Comparison of ENCODE assay signal across 9 mouse cellular contexts in genomic region chr11:43412771-43413451, GRCm38 (mm10). TPM values are rescaled to one million over a fixed set of nuclear protein-coding genes. Genes with fewer than 3 reads are reported as not detected.
DNase-seq lines count a peak whose midpoint lies in the region; ATAC-seq and TF ChIP-seq lines count a peak whose summit lies in the region.
"Had no signal": no experiment of that assay in that cellular context is flagged by ENCODE, and none has a peak within 500 bp of the region (broad histone marks: within the 10 kb centered on the region; RNA-seq: fewer than 3 reads in every experiment).

No protein-coding gene starts in this region.

- no peaks in the 10 kb centered on the region for H3K9me3 ChIP-seq in G1E (replicated peaks)

- DNase-seq in G1E (ENCODE audit: low spot score): peak; percentile 18
- DNase-seq in heart, postnatal 36 days: peak; percentile 68 to 78
- peak; percentile 73 to 85 for DNase-seq in layer of hippocampus, postnatal 14 days (ENCODE audit: low spot score in 2 of 2)
- peak; percentile 41 to 84 for DNase-seq in lung, postnatal 4 days
- DNase-seq in retina, postnatal 7 days (ENCODE audit: low read depth, low spot score): peak; percentile 49
- peak; percentile 34 for DNase-seq in yolk sac, embryonic 10.5 days (ENCODE audit: low spot score)

- H3K36me3 ChIP-seq in G1E (replicated peaks): no peaks in the 10 kb centered on the region

- ATAC-seq in G1E (ENCODE audit: extremely low read depth, insufficient number of reproducible peaks, low FRiP score, poor library complexity, severe bottlenecking): no peak
- 0 out of 2 replicates have a peak, but pooled peaks have one; percentile 48 for ATAC-seq in erythroid progenitor cell, adult 5-6 weeks (replicated peaks; ENCODE audit: low FRiP score, poor library complexity, severe bottlenecking)

- no peaks in the 10 kb centered on the region for H3K4me1 ChIP-seq in G1E (ENCODE audit: insufficient read depth, low read depth, low read length)
- peaks cover 20% of the 10 kb centered on the region for H3K4me1 ChIP-seq in bone marrow macrophage, adult 2 months (ENCODE audit: control insufficient read depth, insufficient read depth, low read length)

- H3K27me3 ChIP-seq in G1E (ENCODE audit: insufficient read depth, low read length): no peaks in the 10 kb centered on the region

- no peak overlapping the region for H3K27ac ChIP-seq in bone marrow macrophage, adult 2 months (ENCODE audit: insufficient read depth, low read depth, low read length)
- H3K27ac ChIP-seq: macrophage had no signal

- TF ChIP-seq CTCF in G1E (IDR thresholded peaks at IDR 0.05; ENCODE audit: low read depth, low read length): peak; percentile 56
- TF ChIP-seq CTCF in bone marrow macrophage, adult 2 months (IDR thresholded peaks at IDR 0.05; ENCODE audit: low read depth, low read length): 0 out of 2 replicates have a peak, but pooled peaks have one; percentile 16

- no peak overlapping the region for H3K4me3 ChIP-seq in G1E (ENCODE audit: low read depth, low read length)
- no peak overlapping the region for H3K4me3 ChIP-seq in bone marrow macrophage, adult 2 months (ENCODE audit: insufficient read depth, low read length)

- intact Hi-C loops in heart, postnatal 36 days (cut with DNase I): loop anchor here (5.0 to 10.0 kb wide), 2 partner anchors 61 to 198 kb away; no protein-coding TSS in a partner anchor

- TF ChIP-seq POLR2A in bone marrow macrophage, adult 2 months (IDR thresholded peaks at IDR 0.05; ENCODE audit: borderline replicate concordance, low read depth, low read length): no peak

RNA-seq across cellular contexts. Expression of gene Pttg1, which starts 13.1 kb away (rescaled TPM):
- total RNA-seq in G1E (2014; fragmentation: Nextera tagmentation) (93.7 and 105 TPM in 2 replicates), G1E (2017) (60.1 and 63.5 TPM in 2 replicates)
- 5.9 and 9.3 TPM in 2 replicates for polyA plus RNA-seq in G1E (2012)
- polyA plus RNA-seq in bone marrow macrophage, adult 2 months (2012; ENCODE audit: insufficient read depth, insufficient read length, missing spikeins): 60.1 and 81.7 TPM in 2 replicates
- total RNA-seq in erythroid progenitor cell, adult 5-6 weeks (2015; ENCODE audit: low replicate concordance): 45.7 and 73.5 TPM in 2 replicates
- 24.4 and 27.9 TPM in 2 replicates for total RNA-seq in erythroid progenitor cell, adult 5-6 weeks (2017; ENCODE audit: low replicate concordance)
- 10 to 100 TPM; 77.7 to 78.6 TPM for total RNA-seq in heart, postnatal 36 days (2021)
- 10 to 100 TPM; 21.2 to 24.3 TPM for total RNA-seq in layer of hippocampus, postnatal 14 days (2021)

RNA-seq across cellular contexts. Expression of gene Slu7, which starts 20.6 kb away (rescaled TPM):
- 40.8 and 42.8 TPM in 2 replicates for total RNA-seq in G1E (2014; fragmentation: Nextera tagmentation)
- total RNA-seq in G1E (2017): 55.4 and 63.1 TPM in 2 replicates
- polyA plus RNA-seq in G1E (2012): 4.0 and 5.2 TPM in 2 replicates
- polyA plus RNA-seq in bone marrow macrophage, adult 2 months (2012; ENCODE audit: insufficient read depth, insufficient read length, missing spikeins): 65.4 and 68.9 TPM in 2 replicates
- 8.8 and 20.5 TPM in 2 replicates for total RNA-seq in erythroid progenitor cell, adult 5-6 weeks (2015; ENCODE audit: low replicate concordance)
- 44.4 and 47.6 TPM in 2 replicates for total RNA-seq in erythroid progenitor cell, adult 5-6 weeks (2017; ENCODE audit: low replicate concordance)
- 10 to 100 TPM; 27.4 to 31.4 TPM for total RNA-seq in heart, postnatal 36 days (2021)
- 10 to 100 TPM; 43.5 to 45.0 TPM for total RNA-seq in layer of hippocampus, postnatal 14 days (2021)

Comparison
In these comparisons a context has a peak if more than half of its experiments do, and no peak if none do; other contexts are left out.
1. DNase-seq: peak in every context shown above with its lines; median percentile 79 in layer of hippocampus, postnatal 14 days; 73 in heart, postnatal 36 days; 62 in lung, postnatal 4 days; 49 in retina, postnatal 7 days; 34 in yolk sac, embryonic 10.5 days; 18 in G1E.